Mouse (Mus musculus) brain, embryonic 14.5 days (tissue): ENCODE measurements around the gene Scel.

Experiments
- CTCF ChIP-seq: fragments of 200-500 bp; IDR thresholded peaks from 2 replicates; pipeline ENCODE4 v1.5.1; 2012; ENCODE audit warnings: inconsistent platforms, mild to moderate bottlenecking, moderate library complexity, borderline replicate concordance; ENCODE audit not compliant: insufficient read depth, insufficient read length; ENCODE audit errors: extremely low read depth
- POLR2A ChIP-seq: fragments of 200-500 bp; IDR thresholded peaks from 2 replicates; pipeline ENCODE4 v1.6.1; 2012; ENCODE audit warnings: mild to moderate bottlenecking, inconsistent platforms, borderline replicate concordance; ENCODE audit not compliant: poor library complexity, insufficient read depth, insufficient read length, severe bottlenecking; ENCODE audit errors: extremely low read depth

DNA sequence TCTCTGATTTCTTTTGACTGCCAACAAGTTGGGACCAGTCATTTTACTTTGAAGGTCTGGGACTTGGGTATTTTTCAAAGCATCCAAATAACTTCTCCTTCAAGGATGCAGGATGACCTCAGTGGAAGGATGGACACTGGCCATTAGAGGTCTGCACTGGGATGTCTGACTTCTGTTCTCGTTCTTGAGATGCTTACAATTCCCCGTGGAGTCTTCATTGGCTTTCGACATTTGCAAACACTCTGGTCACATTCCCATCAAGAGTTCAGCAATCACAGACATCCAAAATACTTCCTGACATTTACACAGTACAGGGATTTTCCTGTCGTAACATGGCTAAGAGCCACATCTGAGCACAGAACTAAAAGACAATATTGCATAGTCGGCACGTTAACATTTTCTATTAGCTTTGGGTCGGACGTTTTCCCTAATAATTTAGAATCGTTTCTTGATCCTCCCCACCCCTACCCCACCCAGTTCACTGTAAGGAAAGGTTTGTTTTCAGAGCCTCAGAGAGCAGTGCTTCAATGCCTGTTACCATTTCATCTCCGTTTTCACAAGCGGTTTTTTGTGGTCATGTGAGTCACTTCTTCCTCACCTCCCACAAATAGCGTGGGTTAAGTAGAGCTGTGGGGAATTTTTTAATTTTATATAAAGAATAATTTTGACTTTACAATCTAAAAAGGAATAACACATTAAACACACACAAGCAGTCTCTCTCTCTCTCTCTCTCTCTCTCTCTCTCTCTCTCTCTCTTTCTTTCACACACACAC is 44.3 kb upstream of the Scel start:
- no peak for TF ChIP-seq CTCF
- TF ChIP-seq POLR2A = no peak
